Mouse (Mus musculus): Measurements from ENCODE around the gene Rubcnl. TPM values are rescaled to one million over a fixed set of nuclear protein-coding genes. Genes with fewer than 3 reads are reported as not detected.
A peak's percentile ranks its signal among the peaks of the same experiment; 100 is the strongest.

The Rubcnl gene
- polyA plus RNA-seq, 1 experiment from 2014 or later, result 1.5 TPM

- no peak for DNase-seq (ENCODE audit: low spot score)
Observed at GRCm38 (mm10) chr14:75017277-75017676, 1.4 kb downstream of the Rubcnl start.

- DNase-seq (ENCODE audit: low spot score), result no peak
Observed at GRCm38 (mm10) chr14:75017877-75018825, 2.3 kb downstream of the Rubcnl start.

GRCm38 (mm10) chr14:75018829-75019228, 3.0 kb downstream of the Rubcnl start:
- DNase-seq (ENCODE audit: low spot score), result no peak

GRCm38 (mm10) chr14:75020581-75021253, 4.9 kb downstream of the Rubcnl start:
- no peak for DNase-seq (ENCODE audit: low spot score)

- no peak for DNase-seq (ENCODE audit: low spot score)
Observed at GRCm38 (mm10) chr14:75022522-75022921, 6.7 kb downstream of the Rubcnl start.

- no peak for DNase-seq (ENCODE audit: low spot score)
Observed at GRCm38 (mm10) chr14:75024793-75025710, 9.2 kb downstream of the Rubcnl start.

GRCm38 (mm10) chr14:75030764-75031163, 14.9 kb downstream of the Rubcnl start:
- DNase-seq (ENCODE audit: low spot score), result no peak

- DNase-seq (ENCODE audit: low spot score), result no peak
Observed at GRCm38 (mm10) chr14:75031999-75032575, 16.3 kb downstream of the Rubcnl start.

GRCm38 (mm10) chr14:75032742-75033141, 16.9 kb downstream of the Rubcnl start:
- no peak for DNase-seq (ENCODE audit: low spot score)

GRCm38 (mm10) chr14:75034240-75034639, 18.4 kb downstream of the Rubcnl start:
- DNase-seq (ENCODE audit: low spot score), result peak; percentile 52

- DNase-seq (ENCODE audit: low spot score), result no peak
Observed at GRCm38 (mm10) chr14:75035431-75035830, 19.6 kb downstream of the Rubcnl start.

GRCm38 (mm10) chr14:75045184-75045583, 29.4 kb downstream of the Rubcnl start:
- no peak for DNase-seq (ENCODE audit: low spot score)

- DNase-seq (ENCODE audit: low spot score), result peak; percentile 43
Observed at GRCm38 (mm10) chr14:75052451-75052850, 36.6 kb downstream of the Rubcnl start.

GRCm38 (mm10) chr14:75054455-75055343, 38.9 kb downstream of the Rubcnl start:
- no peak for DNase-seq (ENCODE audit: low spot score)

GRCm38 (mm10) chr14:75056861-75057431, 41.1 kb downstream of the Rubcnl start:
- DNase-seq (ENCODE audit: low spot score), result peak; percentile 50

- peak; percentile 69 for DNase-seq (ENCODE audit: low spot score)
Observed at GRCm38 (mm10) chr14:75060562-75060961, 44.7 kb downstream of the Rubcnl start.

GRCm38 (mm10) chr14:75063936-75064335, 48.1 kb downstream of the Rubcnl start:
- no peak for DNase-seq (ENCODE audit: low spot score)

- DNase-seq (ENCODE audit: low spot score), result no peak
Observed at GRCm38 (mm10) chr14:75064520-75064919, 48.7 kb downstream of the Rubcnl start.

GRCm38 (mm10) chr14:75065211-75065610, 49.4 kb downstream of the Rubcnl start:
- DNase-seq (ENCODE audit: low spot score), result no peak
